Mouse (Mus musculus): ENCODE results near the gene Gpa33.

DNA sequence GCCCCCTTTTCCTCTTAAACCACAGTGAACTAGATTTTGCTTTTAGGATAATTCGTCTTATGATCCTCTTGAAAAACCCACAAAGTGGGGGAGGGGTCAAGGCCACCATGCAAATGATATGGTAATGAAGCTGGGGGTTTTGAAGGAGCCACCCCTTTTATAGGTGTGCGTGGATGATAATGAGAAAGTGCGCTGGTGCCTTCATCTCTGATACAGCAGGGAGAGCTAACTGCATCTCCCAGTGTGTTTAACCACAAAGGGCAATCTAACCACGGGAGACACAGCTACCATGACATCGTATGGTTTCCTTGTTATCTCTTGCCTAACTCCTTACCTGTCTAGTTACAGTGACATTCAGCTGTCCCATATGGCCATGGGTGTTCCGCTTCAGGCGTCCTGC lies 20.0 kb downstream of the Gpa33 start:
- TF ChIP-seq CTCF (IDR thresholded peaks at IDR 0.05; ENCODE audit: borderline replicate concordance, control insufficient read depth, extremely low read depth, insufficient read depth, low read length, poor library complexity) (no peak), POLR2A (IDR thresholded peaks at IDR 0.05; ENCODE audit: control insufficient read depth, extremely low read depth, insufficient read depth, low read length, poor library complexity) (no peak)
